8 mouse cellular contexts compared by ENCODE assay signal in the genomic region with DNA sequence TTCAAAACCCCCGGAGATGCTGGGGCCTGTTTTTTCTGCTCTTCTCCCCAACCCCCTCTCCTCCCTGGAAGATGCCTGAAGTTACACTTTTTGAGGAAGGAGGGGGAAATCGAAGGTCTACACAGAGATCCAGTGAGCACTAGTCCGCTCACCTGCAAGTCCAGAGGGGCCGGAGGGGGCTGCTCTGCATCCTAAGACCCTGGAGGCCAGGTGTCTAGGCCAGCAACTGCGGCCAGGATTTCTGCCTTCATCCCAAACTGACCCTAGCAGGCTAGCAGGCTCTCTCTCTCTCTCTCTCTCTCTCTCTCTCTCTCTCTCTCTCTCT. TPM values are rescaled to one million over a fixed set of nuclear protein-coding genes. Genes with fewer than 3 reads are reported as not detected.
DNase-seq lines count a peak whose midpoint lies in the region; ATAC-seq and TF ChIP-seq lines count a peak whose summit lies in the region.

No protein-coding gene starts in this region.

- no peaks in the 10 kb centered on the region for H3K9me3 ChIP-seq in heart, embryonic 14.5 days (ENCODE audit: control insufficient read depth, low read length)
- H3K9me3 ChIP-seq in ES-E14 (ENCODE audit: control insufficient read depth, insufficient read depth, low read depth, low read length) = no peaks in the 10 kb centered on the region
- no peaks in the 10 kb centered on the region for H3K9me3 ChIP-seq in forebrain, embryonic 15.5 days
- no peaks in the 10 kb centered on the region for H3K9me3 ChIP-seq in liver, embryonic 15.5 days (replicated peaks)

- 0% methylated on average over 5 of the region's 5 CpGs for WGBS in heart, embryonic 14.5 days
- WGBS in forebrain, embryonic 15.5 days = 4% methylated on average over 5 of the region's 5 CpGs
- WGBS in liver, embryonic 15.5 days (ENCODE audit: insufficient replicate concordance) = 12% methylated on average over 5 of the region's 5 CpGs

- H3K27ac ChIP-seq in heart, embryonic 14.5 days (replicated peaks in 1 of 2; ENCODE audit: control insufficient read depth in 1 of 2, insufficient read depth in 1 of 2, low read depth in 2 of 2, low read length in 2 of 2) = peak overlapping the region; percentile 99 to 100
- no peak overlapping the region for H3K27ac ChIP-seq in ES-E14 (ENCODE audit: insufficient read depth, low read depth, low read length, poor library complexity, severe bottlenecking)
- peak overlapping the region; percentile 88; the same call in 1 of the 2 replicates for H3K27ac ChIP-seq in forebrain, embryonic 15.5 days (replicated peaks)
- H3K27ac ChIP-seq in liver, embryonic 15.5 days (replicated peaks) = peak overlapping the region; percentile 87

- H3K4me2 ChIP-seq in heart, embryonic 14.5 days (ENCODE audit: low read length) = peak overlapping the region; percentile 87
- peak overlapping the region; percentile 87 for H3K4me2 ChIP-seq in forebrain, embryonic 15.5 days (replicated peaks)
- peak overlapping the region; percentile 98 for H3K4me2 ChIP-seq in liver, embryonic 15.5 days

- no peak for ATAC-seq in heart, embryonic 14.5 days (ENCODE audit: insufficient number of reproducible peaks, insufficient read depth, low FRiP score, low read depth)
- ATAC-seq in forebrain, embryonic 15.5 days (replicated peaks) = peak; percentile 6; the same call in 1 of the 2 replicates
- no peak for ATAC-seq in liver, embryonic 15.5 days (ENCODE audit: insufficient read depth)

- in situ Hi-C loops in ES-E14 (cut with MboI; ENCODE audit: low sequenced_read_pairs in 2 of 2, unreplicated experiment in 2 of 2) = no loop called here

- H3K9ac ChIP-seq in heart, embryonic 14.5 days (ENCODE audit: low read length) = peak overlapping the region; percentile 95
- peak overlapping the region; percentile 60 for H3K9ac ChIP-seq in ES-E14 (ENCODE audit: insufficient read depth, low read depth, low read length, poor library complexity, severe bottlenecking)
- peak overlapping the region; percentile 85 for H3K9ac ChIP-seq in forebrain, embryonic 15.5 days (replicated peaks)
- peak overlapping the region; percentile 93 for H3K9ac ChIP-seq in liver, embryonic 15.5 days

- no peak for DNase-seq in heart, postnatal 25 days (ENCODE audit: low spot score)
- no peak for DNase-seq in ES-E14 (ENCODE audit: low read depth, low spot score)
- DNase-seq in adrenal gland, adult (ENCODE audit: inconsistent age in 2 of 2, low spot score in 1 of 2) = no peak
- DNase-seq in frontal cortex, postnatal 10 days (ENCODE audit: low spot score in 2 of 2) = no peak
- no peak for DNase-seq in urinary bladder, postnatal 36 days (ENCODE audit: low spot score in 2 of 2)

- no peaks in the 10 kb centered on the region for H3K27me3 ChIP-seq in heart, embryonic 14.5 days (ENCODE audit: control insufficient read depth, insufficient read depth, low read length)
- H3K27me3 ChIP-seq in forebrain, embryonic 15.5 days = 0 out of 2 replicates have a peak, but pooled peaks cover 2% of the 10 kb centered on the region
- peaks cover 10% of the 10 kb centered on the region for H3K27me3 ChIP-seq in liver, embryonic 15.5 days

- H3K4me3 ChIP-seq in heart, embryonic 14.5 days (ENCODE audit: control insufficient read depth in 1 of 2, insufficient read depth in 1 of 2, low read depth in 1 of 2, low read length in 2 of 2) = peak overlapping the region; percentile 81 to 88
- H3K4me3 ChIP-seq in ES-E14 (ENCODE audit: insufficient read depth in 1 of 2, low read depth in 1 of 2, low read length in 2 of 2, poor library complexity in 1 of 2, severe bottlenecking in 1 of 2) = peak overlapping the region; percentile 68 to 98
- peak overlapping the region; percentile 77 for H3K4me3 ChIP-seq in forebrain, embryonic 15.5 days
- peak overlapping the region; percentile 87 for H3K4me3 ChIP-seq in liver, embryonic 15.5 days (replicated peaks)

- peaks cover 19 to 61% of the 10 kb centered on the region in 2 experiments for H3K4me1 ChIP-seq in heart, embryonic 14.5 days (ENCODE audit: control insufficient read depth in 2 of 2, insufficient read depth in 2 of 2, low read length in 2 of 2)
- H3K4me1 ChIP-seq in ES-E14 (ENCODE audit: control insufficient read depth in 2 of 2, insufficient read depth in 2 of 2, low read length in 2 of 2, poor library complexity in 1 of 2) = no peaks in the 10 kb centered on the region
- peaks cover 23% of the 10 kb centered on the region for H3K4me1 ChIP-seq in forebrain, embryonic 15.5 days
- H3K4me1 ChIP-seq in liver, embryonic 15.5 days (replicated peaks) = peaks cover 68% of the 10 kb centered on the region

- intact Hi-C loops in heart, postnatal 25 days (cut with DNase I) = loop anchor here (1.0 to 10.0 kb wide), 2 partner anchors 65 to 134 kb away; no protein-coding TSS in a partner anchor

- peaks cover 16% of the 10 kb centered on the region for H3K36me3 ChIP-seq in heart, embryonic 14.5 days (ENCODE audit: control insufficient read depth, insufficient read depth, low read length)
- no peaks in the 10 kb centered on the region for H3K36me3 ChIP-seq in ES-E14 (ENCODE audit: control insufficient read depth, insufficient read depth, low read length, poor library complexity, severe bottlenecking)
- no peaks in the 10 kb centered on the region for H3K36me3 ChIP-seq in forebrain, embryonic 15.5 days
- H3K36me3 ChIP-seq in liver, embryonic 15.5 days (replicated peaks) = peaks cover 9% of the 10 kb centered on the region; the same call in 1 of the 2 replicates

TF ChIP-seq in ES-E14, 5 proteins besides CTCF, POLR2A, EP300 and RAD21:
- no peak for TF ChIP-seq ZC3H11A (IDR thresholded peaks at IDR 0.05; ENCODE audit: borderline replicate concordance, low read depth, low read length)
- no peak for TF ChIP-seq CHD2 (IDR thresholded peaks at IDR 0.05; ENCODE audit: low read depth, low read length)
- TF ChIP-seq ZNF384 (IDR thresholded peaks at IDR 0.05; ENCODE audit: low read depth, low read length) = no peak
- TF ChIP-seq MAFK (IDR thresholded peaks at IDR 0.05; ENCODE audit: insufficient read depth, low read depth, low read length) = no peak
- TF ChIP-seq HCFC1 (IDR thresholded peaks at IDR 0.05; ENCODE audit: borderline replicate concordance, insufficient read depth, low read length) = no peak

RNA-seq across cellular contexts. Expression of gene Lrrc8c, which starts 0.8 kb away (rescaled TPM):
- polyA plus RNA-seq in heart, embryonic 14.5 days (2014; fragmentation: Nextera tagmentation; extraction: Ambion mirVana) = 21.7 and 29.9 TPM in 2 replicates
- total RNA-seq in heart, postnatal 25 days (2021) = 10 to 100 TPM; 27.6 to 31.7 TPM
- total RNA-seq in ES-E14 (2012; rRNA removed) = 8.4 and 9.4 TPM in 2 replicates
- polyA plus RNA-seq in forebrain, embryonic 15.5 days (2015; fragmentation: Nextera tagmentation; extraction: Ambion mirVana) = 11.4 and 12.0 TPM in 2 replicates
- 15.2 and 15.5 TPM in 2 replicates for polyA plus RNA-seq in liver, embryonic 15.5 days (2015; fragmentation: Nextera tagmentation; extraction: Ambion mirVana)
